Mouse (Mus musculus): Measurements from ENCODE around the gene Homer3. TPM values are rescaled to one million over a fixed set of nuclear protein-coding genes. Genes with fewer than 3 reads are reported as not detected.

Homer3 gene
- polyA plus RNA-seq, 1 experiment from 2014 or later: 120 TPM

DNA sequence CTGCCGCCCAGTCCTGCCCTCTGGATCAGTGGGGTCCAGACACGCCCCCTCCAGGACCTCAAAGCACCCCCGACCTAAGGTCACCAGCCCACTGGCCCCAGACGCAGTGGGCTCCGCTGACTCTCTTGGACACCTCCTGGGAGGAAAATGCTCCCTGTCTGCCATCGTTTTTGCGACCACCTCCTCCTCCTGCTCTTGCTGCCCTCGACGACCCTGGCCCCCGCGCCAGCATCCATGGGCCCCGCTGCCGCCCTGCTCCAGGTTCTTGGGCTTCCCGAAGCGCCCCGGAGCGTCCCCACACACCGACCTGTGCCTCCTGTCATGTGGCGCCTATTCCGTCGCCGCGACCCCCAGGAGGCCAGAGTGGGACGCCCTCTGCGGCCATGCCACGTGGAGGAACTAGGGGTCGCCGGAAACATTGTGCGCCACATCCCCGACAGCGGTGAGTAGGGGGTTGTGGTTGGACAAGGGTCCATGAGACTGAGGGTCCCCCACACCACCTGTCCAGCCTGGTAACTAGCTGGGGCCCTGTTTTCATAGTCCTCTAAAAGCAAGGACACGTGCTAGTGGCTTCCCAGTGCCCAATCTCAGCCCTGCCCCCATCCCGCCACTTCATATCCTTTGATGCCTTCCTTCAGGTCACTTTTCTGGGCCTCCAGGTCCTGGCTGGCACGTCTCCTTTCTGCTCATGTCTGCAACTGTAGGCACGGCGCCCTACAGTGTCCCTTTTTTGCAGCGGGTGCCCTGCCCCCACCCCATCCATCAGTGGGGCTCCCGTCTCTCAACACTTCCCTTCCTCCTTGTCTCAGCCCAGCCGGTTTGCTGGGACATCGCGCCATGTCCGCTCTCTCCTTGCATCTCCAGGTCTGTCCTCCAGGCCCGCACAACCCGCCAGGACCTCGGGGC, 47.5 kb downstream of the Homer3 start:
- Histone ChIP-seq H3K27ac (peak overlapping the region; percentile 45), H3K36me3 (replicated peaks) (peaks cover 76% of the 10 kb centered on the region), H3K27me3 (ENCODE audit: poor library complexity, severe bottlenecking) (peaks cover 35% of the 10 kb centered on the region), H3K9me3 (no peaks in the 10 kb centered on the region), H3K4me1 (peaks cover 45% of the 10 kb centered on the region), H3K4me3 (peak overlapping the region; percentile 40)
- DNase-seq (ENCODE audit: extremely low spot score, low spot score): peak; percentile 53
- WGBS: 4% methylated on average over 45 of the region's 45 CpGs

DNA sequence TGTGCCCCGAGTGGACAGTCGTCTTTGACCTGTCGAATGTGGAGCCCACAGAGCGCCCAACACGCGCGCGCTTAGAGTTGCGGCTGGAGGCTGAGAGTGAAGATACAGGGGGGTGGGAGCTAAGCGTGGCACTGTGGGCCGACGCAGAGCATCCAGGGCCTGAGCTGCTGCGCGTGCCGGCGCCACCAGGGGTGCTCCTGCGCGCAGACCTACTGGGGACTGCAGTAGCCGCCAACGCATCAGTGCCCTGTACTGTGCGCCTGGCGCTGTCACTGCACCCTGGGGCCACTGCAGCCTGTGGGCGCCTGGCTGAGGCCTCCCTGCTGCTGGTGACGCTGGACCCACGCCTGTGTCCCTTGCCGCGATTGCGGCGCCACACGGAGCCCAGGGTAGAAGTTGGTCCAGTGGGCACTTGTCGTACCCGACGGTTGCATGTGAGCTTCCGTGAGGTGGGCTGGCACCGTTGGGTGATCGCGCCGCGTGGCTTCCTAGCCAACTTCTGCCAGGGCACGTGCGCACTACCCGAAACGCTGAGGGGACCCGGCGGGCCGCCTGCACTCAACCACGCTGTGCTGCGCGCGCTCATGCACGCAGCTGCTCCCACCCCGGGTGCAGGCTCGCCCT, 48.2 kb downstream of the Homer3 start:
- 26% methylated on average over 53 of the region's 53 CpGs for WGBS
- H3K36me3 ChIP-seq (replicated peaks): peaks cover 81% of the 10 kb centered on the region
- peak; percentile 65 for DNase-seq (ENCODE audit: extremely low spot score, low spot score)

DNA sequence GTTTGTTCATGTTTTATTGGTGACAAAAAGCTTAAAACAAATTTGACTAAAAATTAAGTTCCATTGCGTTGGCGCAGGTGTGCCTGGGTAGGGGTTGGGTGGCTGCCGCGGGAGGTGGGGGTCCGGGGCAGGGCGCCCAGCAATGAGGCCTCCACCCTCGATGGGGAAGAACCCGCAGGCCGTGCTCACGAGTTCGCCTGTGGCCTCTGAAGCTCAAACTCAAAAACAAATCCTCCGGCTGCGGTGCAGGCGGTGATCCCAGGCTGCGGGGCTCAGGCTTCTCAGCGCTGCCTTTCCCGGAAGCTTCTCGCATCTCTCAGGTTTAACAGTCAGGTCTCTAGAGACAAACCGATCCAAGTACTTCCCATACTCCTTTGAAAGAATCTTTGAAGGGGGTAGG, 48.9 kb downstream of the Homer3 start:
- WGBS: 74% methylated on average over 19 of the region's 19 CpGs
- Histone ChIP-seq H3K4me3 (no peak overlapping the region; the same call in 1 of the 2 replicates), H3K36me3 (replicated peaks) (peaks cover 88% of the 10 kb centered on the region), H3K27me3 (ENCODE audit: poor library complexity, severe bottlenecking) (peaks cover 35% of the 10 kb centered on the region), H3K4me1 (peaks cover 45% of the 10 kb centered on the region), H3K27ac (no peak overlapping the region), H3K9me3 (no peaks in the 10 kb centered on the region)
- peak; percentile 31 for DNase-seq (ENCODE audit: extremely low spot score, low spot score)

More for the DNA sequence above, 48.2 kb downstream of the Homer3 start:
- peaks cover 45% of the 10 kb centered on the region for H3K4me1 ChIP-seq
- no peaks in the 10 kb centered on the region for H3K9me3 ChIP-seq
- H3K4me3 ChIP-seq: peak overlapping the region; percentile 40
- H3K27ac ChIP-seq: peak overlapping the region; percentile 45
- peaks cover 35% of the 10 kb centered on the region for H3K27me3 ChIP-seq (ENCODE audit: poor library complexity, severe bottlenecking)

DNA sequence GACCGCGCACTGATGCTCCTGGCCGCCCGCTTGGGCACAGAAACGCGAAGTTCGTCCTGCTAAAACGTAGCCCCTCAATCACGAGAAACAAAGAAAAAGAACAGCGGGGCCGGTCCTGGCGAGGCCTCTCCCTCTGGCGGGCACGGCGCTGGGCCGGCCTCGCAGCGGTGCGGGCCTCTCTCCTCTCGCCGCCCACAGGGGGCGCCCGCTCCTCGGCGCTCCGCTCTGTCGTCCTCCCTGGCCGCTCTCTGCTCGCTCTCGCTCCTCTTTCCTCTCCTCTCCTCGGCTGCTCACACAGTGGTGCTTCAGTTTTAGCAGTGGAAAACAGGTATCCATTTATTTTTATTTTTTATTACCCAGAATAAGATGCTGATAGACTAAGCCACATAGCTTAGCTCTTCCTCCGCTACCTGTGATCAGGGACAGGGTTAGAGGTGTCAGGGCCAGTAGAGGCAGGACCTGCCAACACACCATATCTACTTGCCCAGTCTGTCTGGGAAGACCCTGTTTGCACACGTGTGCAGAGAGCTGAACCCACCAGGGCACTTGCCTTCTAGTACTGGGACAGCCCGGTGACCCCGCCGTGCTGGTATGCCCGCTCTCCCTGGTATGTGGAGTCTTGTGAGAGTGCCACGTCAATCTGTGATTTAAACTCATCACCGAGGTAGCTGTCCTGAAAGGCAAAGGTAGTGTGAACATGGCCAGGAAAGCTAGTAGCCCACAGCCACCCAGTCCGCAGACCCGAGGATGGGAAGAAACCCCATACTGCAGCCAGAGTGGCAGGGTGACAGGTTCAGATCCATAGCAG, 49.6 kb downstream of the Homer3 start:
- peak overlapping the region; percentile 51; the same call in 1 of the 2 replicates for H3K27ac ChIP-seq
- H3K36me3 ChIP-seq (replicated peaks): peaks cover 91% of the 10 kb centered on the region
- no peaks in the 10 kb centered on the region for H3K9me3 ChIP-seq
- H3K4me3 ChIP-seq: peak overlapping the region; percentile 23; the same call in 1 of the 2 replicates
- H3K4me1 ChIP-seq: peaks cover 45% of the 10 kb centered on the region
- H3K27me3 ChIP-seq (ENCODE audit: poor library complexity, severe bottlenecking): peaks cover 35% of the 10 kb centered on the region
- WGBS: 26% methylated on average over 41 of the region's 41 CpGs
- peak; percentile 81 for DNase-seq (ENCODE audit: extremely low spot score, low spot score)

DNA sequence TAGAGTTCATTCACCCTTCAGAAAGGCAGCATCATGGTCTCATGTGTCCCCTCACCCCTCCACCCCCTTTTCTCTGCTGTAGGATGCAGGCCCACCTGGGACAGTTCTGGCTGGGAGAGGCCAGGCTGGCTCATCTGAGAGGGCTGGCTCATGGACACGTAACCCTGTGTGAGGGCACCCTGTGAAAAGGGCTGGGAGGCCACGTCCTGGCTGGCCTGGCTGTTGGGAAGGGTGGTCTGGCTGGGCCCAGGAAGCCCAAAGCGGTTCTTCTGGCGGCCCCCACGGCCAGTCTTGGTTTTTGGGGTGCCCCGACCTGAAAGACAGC, 50.2 kb downstream of the Homer3 start:
- peaks cover 91% of the 10 kb centered on the region for H3K36me3 ChIP-seq (replicated peaks)
- H3K27ac ChIP-seq: no peak overlapping the region

DNA sequence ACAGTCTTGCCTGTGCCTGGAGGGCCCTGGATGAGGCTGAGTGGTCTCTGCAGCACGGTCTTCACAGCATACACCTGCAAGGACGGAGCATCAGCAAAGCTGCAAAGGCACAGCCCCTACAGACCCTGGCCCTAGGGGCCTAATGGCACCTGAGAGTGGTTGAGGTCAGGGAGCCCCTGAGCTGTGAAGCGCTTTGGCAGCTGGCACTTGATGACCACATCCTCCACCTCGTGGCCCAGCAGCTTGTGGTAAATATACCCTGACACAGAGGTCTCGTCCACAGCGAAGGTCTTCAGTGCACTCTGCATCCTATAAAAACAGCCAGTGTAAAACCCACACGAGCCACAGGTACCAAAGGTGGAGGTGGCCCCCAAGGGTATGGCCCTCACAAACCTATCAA, 56.3 kb downstream of the Homer3 start:
- 90% methylated on average over 7 of the region's 7 CpGs for WGBS
- H3K27ac ChIP-seq: no peak overlapping the region
- H3K36me3 ChIP-seq (replicated peaks): peaks cover 100% of the 10 kb centered on the region

More for the DNA sequence above, 50.2 kb downstream of the Homer3 start:
- DNase-seq (ENCODE audit: extremely low spot score, low spot score): no peak
- 97% methylated on average over 6 of the region's 6 CpGs for WGBS
- peaks cover 45% of the 10 kb centered on the region for H3K4me1 ChIP-seq
- H3K4me3 ChIP-seq: no peak overlapping the region
- no peaks in the 10 kb centered on the region for H3K9me3 ChIP-seq
- H3K27me3 ChIP-seq (ENCODE audit: poor library complexity, severe bottlenecking): peaks cover 35% of the 10 kb centered on the region

DNA sequence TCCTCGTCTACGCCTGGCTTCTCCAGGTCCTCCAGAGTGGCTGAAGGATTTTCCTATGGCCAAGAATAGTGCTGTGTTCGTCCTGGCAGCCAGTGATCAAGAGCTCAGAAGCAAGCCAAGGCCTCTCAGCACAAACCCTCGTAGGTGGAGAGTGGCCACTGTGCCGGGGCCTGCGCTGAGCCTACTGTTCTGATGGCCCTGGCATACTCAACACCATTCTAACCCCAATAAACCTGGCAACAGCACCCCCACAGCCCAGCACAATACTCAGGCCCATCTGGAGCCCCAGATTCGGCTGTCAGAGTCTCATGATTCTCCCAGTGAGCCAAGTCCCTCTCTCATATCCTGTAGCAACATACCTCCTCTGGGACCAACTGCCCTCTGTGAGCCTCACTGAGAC, 58.0 kb downstream of the Homer3 start:
- WGBS: 93% methylated on average over 7 of the region's 7 CpGs
- Histone ChIP-seq H3K4me3 (no peak overlapping the region), H3K27ac (no peak overlapping the region), H3K4me1 (peaks cover 20% of the 10 kb centered on the region; the same call in 1 of the 2 replicates), H3K9me3 (no peaks in the 10 kb centered on the region), H3K36me3 (replicated peaks) (peaks cover 97% of the 10 kb centered on the region), H3K27me3 (ENCODE audit: poor library complexity, severe bottlenecking) (no peaks in the 10 kb centered on the region)
- DNase-seq (ENCODE audit: extremely low spot score, low spot score): no peak

More for the DNA sequence above, 56.3 kb downstream of the Homer3 start:
- no peak for DNase-seq (ENCODE audit: extremely low spot score, low spot score)
- Histone ChIP-seq H3K4me3 (no peak overlapping the region), H3K4me1 (peaks cover 16% of the 10 kb centered on the region; the same call in 1 of the 2 replicates), H3K9me3 (no peaks in the 10 kb centered on the region), H3K27me3 (ENCODE audit: poor library complexity, severe bottlenecking) (no peaks in the 10 kb centered on the region)

DNA sequence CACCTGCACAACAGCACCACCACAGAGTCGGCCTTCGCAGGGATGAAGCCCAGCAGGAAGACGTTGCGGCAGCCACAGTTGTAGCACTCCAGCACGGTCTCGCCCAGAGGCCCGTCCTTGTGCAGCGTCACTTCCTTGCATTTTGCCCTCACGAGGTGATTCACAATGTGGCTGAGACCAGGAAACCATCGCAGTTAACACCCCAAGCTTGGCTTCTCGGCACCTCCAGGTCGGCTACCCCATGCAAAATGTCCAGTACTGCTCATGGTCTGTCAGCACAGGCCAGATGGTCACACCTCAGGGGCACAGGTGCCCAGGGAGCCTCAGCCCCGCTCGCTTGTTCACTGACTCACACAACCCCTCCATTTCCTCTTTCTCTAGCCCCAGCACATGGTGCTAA, 59.4 kb downstream of the Homer3 start:
- Histone ChIP-seq H3K27ac (no peak overlapping the region), H3K4me1 (peaks cover 20% of the 10 kb centered on the region; the same call in 1 of the 2 replicates), H3K9me3 (no peaks in the 10 kb centered on the region), H3K4me3 (no peak overlapping the region), H3K36me3 (replicated peaks) (peaks cover 96% of the 10 kb centered on the region), H3K27me3 (ENCODE audit: poor library complexity, severe bottlenecking) (no peaks in the 10 kb centered on the region)
- no peak for DNase-seq (ENCODE audit: extremely low spot score, low spot score)
- WGBS: 96% methylated on average over 14 of the region's 14 CpGs

DNA sequence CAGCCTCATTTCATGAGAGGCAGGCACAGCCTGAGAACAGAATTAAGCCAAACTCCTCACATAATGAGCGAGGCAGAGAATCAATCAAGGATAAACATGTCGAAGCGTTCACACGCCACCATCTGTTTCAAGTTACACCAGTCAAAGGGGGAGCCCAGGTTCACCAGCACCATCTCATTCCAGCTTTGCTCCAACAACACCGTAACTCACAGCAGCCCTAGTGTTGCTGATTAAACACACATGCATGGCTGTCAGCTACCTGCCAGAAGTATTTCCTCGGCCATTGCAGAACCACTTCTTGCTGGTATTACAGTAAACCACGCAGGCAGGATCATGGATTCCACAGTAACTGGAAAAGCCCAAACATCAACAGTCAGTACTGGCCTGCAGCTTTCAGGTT, 60.4 kb downstream of the Homer3 start:
- peaks cover 96% of the 10 kb centered on the region for H3K36me3 ChIP-seq (replicated peaks)
- DNase-seq (ENCODE audit: extremely low spot score, low spot score): no peak
- no peak overlapping the region for H3K4me3 ChIP-seq
- no peaks in the 10 kb centered on the region for H3K27me3 ChIP-seq (ENCODE audit: poor library complexity, severe bottlenecking)
- no peak overlapping the region for H3K27ac ChIP-seq
- WGBS: 76% methylated on average over 7 of the region's 7 CpGs
- H3K4me1 ChIP-seq: peaks cover 23% of the 10 kb centered on the region; the same call in 1 of the 2 replicates
- no peaks in the 10 kb centered on the region for H3K9me3 ChIP-seq

DNA sequence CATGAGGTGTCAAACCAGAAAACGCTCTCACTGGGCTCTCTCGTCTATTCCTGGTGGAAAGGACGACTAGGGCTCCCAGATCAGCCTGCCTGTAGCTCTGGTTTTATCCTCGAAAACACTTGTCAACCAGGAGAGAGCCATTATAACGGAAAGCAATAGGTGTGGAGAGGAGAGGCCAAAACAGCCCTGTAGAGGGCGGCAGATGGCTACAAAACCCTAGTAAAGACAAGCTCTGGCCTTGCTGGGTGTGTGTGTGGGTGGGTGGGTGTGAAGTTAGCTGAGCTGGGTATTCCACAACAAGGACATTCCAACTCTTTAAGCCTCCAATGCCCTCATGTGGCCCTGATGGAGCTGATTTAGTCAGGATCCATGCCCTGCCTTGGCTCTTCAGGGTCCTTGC, 61.1 kb downstream of the Homer3 start:
- 69% methylated on average over 6 of the region's 6 CpGs for WGBS
- Histone ChIP-seq H3K27me3 (ENCODE audit: poor library complexity, severe bottlenecking) (no peaks in the 10 kb centered on the region), H3K4me1 (peaks cover 29% of the 10 kb centered on the region), H3K4me3 (no peak overlapping the region), H3K36me3 (replicated peaks) (peaks cover 96% of the 10 kb centered on the region), H3K9me3 (no peaks in the 10 kb centered on the region), H3K27ac (no peak overlapping the region)
- DNase-seq (ENCODE audit: extremely low spot score, low spot score): no peak

Measured in forebrain, embryonic 10.5 days (tissue).